Mouse (Mus musculus) hindbrain, embryonic 16.5 days (tissue): Measurements from ENCODE around the gene Mlst8. TPM values are rescaled to one million over a fixed set of nuclear protein-coding genes. Genes with fewer than 3 reads are reported as not detected.
"Not testable (repeated sequence)": the region's sequence is repeated elsewhere in the genome, so short reads cannot be mapped to it uniquely, and the experiment has no call there.

Experiments
- ATAC-seq: fragments of 200-750 bp; cut with Nextera tagmentation; 2 replicates; pipeline ENCODE4 v1.8.0; 2017; ENCODE audit warnings: moderate TSS enrichment, moderate library complexity
- H3K27ac ChIP-seq: fragments of 300-500 bp; sonication (generic); 2 replicates; pipeline ENCODE4 v1.5.1; 2014; ENCODE audit warnings: low read depth, mild to moderate bottlenecking, control low read depth, low read length, moderate library complexity
- H3K27me3 ChIP-seq: fragments of 300-500 bp; sonication (generic); replicated peaks from 2 replicates; pipeline ENCODE4 v1.6.1; 2014; ENCODE audit warnings: low read length; ENCODE audit not compliant: control insufficient read depth, insufficient read depth
- H3K36me3 ChIP-seq: fragments of 300-500 bp; sonication (generic); 2 replicates; pipeline ENCODE4 v1.6.1; 2014; ENCODE audit warnings: mild to moderate bottlenecking, low read length, moderate library complexity, mixed read lengths; ENCODE audit not compliant: control insufficient read depth, insufficient read depth
- H3K4me1 ChIP-seq: fragments of 300-500 bp; sonication (generic); 2 replicates; pipeline ENCODE4 v1.6.1; 2014; ENCODE audit warnings: low read depth, low read length; ENCODE audit not compliant: control insufficient read depth, insufficient read depth
- H3K4me2 ChIP-seq: fragments of 300-500 bp; sonication (generic); 2 replicates; pipeline ENCODE4 v1.6.1; 2014; ENCODE audit warnings: mild to moderate bottlenecking, low read length, control low read depth, moderate library complexity
- H3K4me3 ChIP-seq: fragments of 300-500 bp; sonication (generic); 2 replicates; pipeline ENCODE4 v1.5.1; 2014; ENCODE audit warnings: mild to moderate bottlenecking, low read length, control low read depth, moderate library complexity
- H3K9ac ChIP-seq: fragments of 300-500 bp; sonication (generic); 2 replicates; pipeline ENCODE4 v1.6.1; 2014; ENCODE audit warnings: low read depth, mild to moderate bottlenecking, control low read depth, low read length, moderate library complexity
- H3K9me3 ChIP-seq: fragments of 300-500 bp; sonication (generic); 2 replicates; pipeline ENCODE4 v1.6.1; 2014; ENCODE audit warnings: mild to moderate bottlenecking, low read length, moderate library complexity; ENCODE audit not compliant: control insufficient read depth
- WGBS: fragments of 180-500 bp; shearing (Covaris S2); extraction: QIAGEN DNeasy Blood & Tissue Kit; methylation state at CpG from one replicate; pipeline ENCODE4 v1.1.7; 2014; 5-methylcytosine and 5-hydroxymethylcytosine counted together
- polyA plus RNA-seq: library from polyadenylated mRNA; unstranded; fragments of >200 nt; fragmentation: Nextera tagmentation; extraction: Ambion mirVana; gene quantifications from 2 replicates; pipeline ENCODE4 v1.2.1, GENCODE M21; 2015

Mlst8 gene
- polyA plus RNA-seq, 1 experiment from 2014 or later, result 36.2 TPM

GRCm38 (mm10) chr17:24455523-24456206 is 23.2 kb downstream of the Mlst8 start:
- peak overlapping the region; percentile 82 for H3K4me2 ChIP-seq
- H3K9me3 ChIP-seq, H3K36me3 ChIP-seq, H3K27me3 ChIP-seq, H3K9ac ChIP-seq, H3K27ac ChIP-seq: not testable (repeated sequence)
- H3K4me1 ChIP-seq, result peaks cover 10% of the 10 kb centered on the region
- peak; percentile 32 for ATAC-seq
- 48% methylated on average over 10 of the region's 10 CpGs for WGBS
- peak overlapping the region; percentile 66 for H3K4me3 ChIP-seq

- peak overlapping the region; percentile 92 for H3K27ac ChIP-seq
- H3K4me1 ChIP-seq, result peaks cover 10% of the 10 kb centered on the region
- peak overlapping the region; percentile 66 for H3K4me3 ChIP-seq
- ATAC-seq, result peak; percentile 95
- peak overlapping the region; percentile 82 for H3K4me2 ChIP-seq
- H3K9me3 ChIP-seq, result no peaks in the 10 kb centered on the region
- H3K27me3 ChIP-seq, result no peaks in the 10 kb centered on the region
- peaks cover 3% of the 10 kb centered on the region; the same call in 1 of the 2 replicates for H3K36me3 ChIP-seq
- under 1% methylated on average over 67 of the region's 67 CpGs for WGBS
- peak overlapping the region; percentile 89 for H3K9ac ChIP-seq
These were observed 23.9 kb downstream of the Mlst8 start for GRCm38 (mm10) chr17:24454756-24455522.

- peaks cover 10% of the 10 kb centered on the region for H3K4me1 ChIP-seq
- H3K27ac ChIP-seq, result peak overlapping the region; percentile 92
- no peak for ATAC-seq
- H3K36me3 ChIP-seq, result peaks cover 10% of the 10 kb centered on the region
- H3K4me3 ChIP-seq, result peak overlapping the region; percentile 66
- 9% methylated on average over 14 of the region's 14 CpGs for whole genome bisulfite sequencing
- no peaks in the 10 kb centered on the region for H3K27me3 ChIP-seq
- peak overlapping the region; percentile 82 for H3K4me2 ChIP-seq
- H3K9me3 ChIP-seq, result no peaks in the 10 kb centered on the region
- H3K9ac ChIP-seq, result peak overlapping the region; percentile 89
These were observed 24.6 kb downstream of the Mlst8 start for GRCm38 (mm10) chr17:24454218-24454755.

- Histone ChIP-seq H3K4me1 (peaks cover 10% of the 10 kb centered on the region), H3K27ac (no peak overlapping the region), H3K27me3 (no peaks in the 10 kb centered on the region), H3K4me2 (no peak overlapping the region), H3K9me3 (no peaks in the 10 kb centered on the region), H3K36me3 (peaks cover 14% of the 10 kb centered on the region), H3K9ac (no peak overlapping the region), H3K4me3 (no peak overlapping the region)
- 93% methylated on average over 2 of the region's 2 CpGs for WGBS
- no peak for ATAC-seq
These were observed 25.5 kb downstream of the Mlst8 start for GRCm38 (mm10) chr17:24453372-24453771.

GRCm38 (mm10) chr17:24451220-24451619 is 27.7 kb downstream of the Mlst8 start:
- Histone ChIP-seq H3K9ac (no peak overlapping the region), H3K4me3 (no peak overlapping the region), H3K27ac (no peak overlapping the region), H3K9me3 (no peaks in the 10 kb centered on the region), H3K4me1 (peaks cover 10% of the 10 kb centered on the region), H3K27me3 (no peaks in the 10 kb centered on the region), H3K4me2 (no peak overlapping the region), H3K36me3 (peaks cover 25% of the 10 kb centered on the region)
- 95% methylated on average over 6 of the region's 6 CpGs for WGBS
- ATAC-seq, result no peak

- 96% methylated on average over 6 of the region's 6 CpGs for WGBS
- H3K4me2 ChIP-seq, result no peak overlapping the region
- ATAC-seq, result no peak
- H3K27me3 ChIP-seq, result no peaks in the 10 kb centered on the region
- no peak overlapping the region for H3K4me3 ChIP-seq
- H3K9me3 ChIP-seq, result no peaks in the 10 kb centered on the region
- H3K36me3 ChIP-seq, result peaks cover 42% of the 10 kb centered on the region
- H3K27ac ChIP-seq, result no peak overlapping the region
- no peak overlapping the region for H3K9ac ChIP-seq
- peaks cover 10% of the 10 kb centered on the region for H3K4me1 ChIP-seq
These were observed 29.4 kb downstream of the Mlst8 start for GRCm38 (mm10) chr17:24449507-24449906.

GRCm38 (mm10) chr17:24446590-24446989 is 32.3 kb downstream of the Mlst8 start:
- Histone ChIP-seq H3K4me1 (no peaks in the 10 kb centered on the region), H3K27me3 (no peaks in the 10 kb centered on the region), H3K27ac (no peak overlapping the region), H3K36me3 (peaks cover 51% of the 10 kb centered on the region), H3K9ac (no peak overlapping the region), H3K4me2 (no peak overlapping the region), H3K9me3 (no peaks in the 10 kb centered on the region), H3K4me3 (no peak overlapping the region)
- no peak for ATAC-seq
- 94% methylated on average over 8 of the region's 8 CpGs for WGBS

- Histone ChIP-seq H3K36me3 (peaks cover 53% of the 10 kb centered on the region), H3K4me2 (no peak overlapping the region), H3K4me1 (no peaks in the 10 kb centered on the region), H3K9ac (no peak overlapping the region), H3K27ac (no peak overlapping the region), H3K9me3 (no peaks in the 10 kb centered on the region), H3K4me3 (no peak overlapping the region), H3K27me3 (no peaks in the 10 kb centered on the region)
- ATAC-seq, result no peak
- 93% methylated on average over 4 of the region's 4 CpGs for WGBS
These were observed 35.5 kb downstream of the Mlst8 start for GRCm38 (mm10) chr17:24443409-24443808.

- Histone ChIP-seq H3K9ac (no peak within 1 kb of the TSS), H3K4me1 (no peaks in the 10 kb centered on the region), H3K9me3 (no peaks in the 10 kb centered on the region), H3K27me3 (no peaks in the 10 kb centered on the region), H3K27ac (no peak within 1 kb of the TSS), H3K4me2 (no peak within 1 kb of the TSS), H3K36me3 (peaks cover 52% of the 10 kb centered on the region), H3K4me3 (no peak within 1 kb of the TSS)
- no peak for ATAC-seq
- 85% methylated on average over 7 of the region's 7 CpGs for WGBS
These were observed 36.2 kb downstream of the Mlst8 start, which contains the start of gene Dnase1l2 for GRCm38 (mm10) chr17:24442632-24443155. Gene Dnase1l2, minus strand, starts transcription at chr17:24443105.
